Mouse (Mus musculus) forebrain, postnatal 0 days (tissue): ENCODE results near the gene Inka2. TPM values are rescaled to one million over a fixed set of nuclear protein-coding genes. Genes with fewer than 3 reads are reported as not detected.

Source experiments
- ATAC-seq: fragments of 200-750 bp; cut with Nextera tagmentation; 2 replicates; pipeline ENCODE4 v1.8.0; 2017; ENCODE audit warnings: mild to moderate bottlenecking, moderate library complexity
- DNase-seq: peaks from one replicate; pipeline ENCODE4 v3.0.0-alpha.2; 2015
- H3K27ac ChIP-seq: fragments of 300-500 bp; sonication (generic); 2 replicates; pipeline ENCODE4 v1.5.1; 2014; ENCODE audit warnings: low read depth, mild to moderate bottlenecking, antibody characterized with exemption, low read length, moderate library complexity, mixed read lengths
- H3K27me3 ChIP-seq: fragments of 300-500 bp; sonication (generic); 2 replicates; pipeline ENCODE4 v1.6.1; 2014; ENCODE audit warnings: mild to moderate bottlenecking, low read length, mixed read lengths; ENCODE audit not compliant: insufficient read depth
- H3K36me3 ChIP-seq: fragments of 300-500 bp; sonication (generic); 2 replicates; pipeline ENCODE4 v1.6.1; 2014; ENCODE audit warnings: mild to moderate bottlenecking, moderate library complexity; ENCODE audit not compliant: insufficient read depth
- H3K4me1 ChIP-seq: fragments of 300-500 bp; sonication (generic); 2 replicates; pipeline ENCODE4 v1.6.1; 2014; ENCODE audit warnings: antibody characterized with exemption; ENCODE audit not compliant: insufficient read depth
- H3K4me2 ChIP-seq: fragments of 300-500 bp; sonication (generic); 2 replicates; pipeline ENCODE4 v1.6.1; 2014; ENCODE audit warnings: low read depth, mild to moderate bottlenecking, moderate library complexity
- H3K4me3 ChIP-seq: fragments of 300-500 bp; sonication (generic); 2 replicates; pipeline ENCODE4 v1.5.1; 2014; ENCODE audit warnings: low read depth, low read length, mixed read lengths
- H3K9ac ChIP-seq: fragments of 300-500 bp; sonication (generic); 2 replicates; pipeline ENCODE4 v1.6.1; 2014; ENCODE audit warnings: mild to moderate bottlenecking
- H3K9me3 ChIP-seq: fragments of 300-500 bp; sonication (generic); 2 replicates; pipeline ENCODE4 v1.6.1; 2016; ENCODE audit warnings: low read length
- CTCF ChIP-seq: sonication (generic); IDR thresholded peaks from 2 replicates; pipeline ENCODE4 v1.5.1; 2016; ENCODE audit warnings: antibody characterized with exemption, control low read depth, low read depth
- WGBS: fragments of 180-500 bp; shearing (Covaris S2); extraction: QIAGEN DNeasy Blood & Tissue Kit; methylation state at CpG from one replicate; pipeline ENCODE4 v1.1.7; 2014; 5-methylcytosine and 5-hydroxymethylcytosine counted together
- polyA plus RNA-seq: library from polyadenylated mRNA; unstranded; fragments of >200 nt; fragmentation: Nextera tagmentation; extraction: Ambion mirVana; gene quantifications from 2 replicates; pipeline ENCODE4 v1.2.1, GENCODE M21; 2015
- total RNA-seq: library from RNA; depleted of rRNA; stranded (reverse); fragments of >200 nt; gene quantifications from 2 replicates; pipeline ENCODE4 v1.2.3, GENCODE M21; 2014

Gene Inka2
- total and polyA plus RNA-seq, 2 experiments from 2014 or later, result 4.2 to 6.9 TPM

DNA sequence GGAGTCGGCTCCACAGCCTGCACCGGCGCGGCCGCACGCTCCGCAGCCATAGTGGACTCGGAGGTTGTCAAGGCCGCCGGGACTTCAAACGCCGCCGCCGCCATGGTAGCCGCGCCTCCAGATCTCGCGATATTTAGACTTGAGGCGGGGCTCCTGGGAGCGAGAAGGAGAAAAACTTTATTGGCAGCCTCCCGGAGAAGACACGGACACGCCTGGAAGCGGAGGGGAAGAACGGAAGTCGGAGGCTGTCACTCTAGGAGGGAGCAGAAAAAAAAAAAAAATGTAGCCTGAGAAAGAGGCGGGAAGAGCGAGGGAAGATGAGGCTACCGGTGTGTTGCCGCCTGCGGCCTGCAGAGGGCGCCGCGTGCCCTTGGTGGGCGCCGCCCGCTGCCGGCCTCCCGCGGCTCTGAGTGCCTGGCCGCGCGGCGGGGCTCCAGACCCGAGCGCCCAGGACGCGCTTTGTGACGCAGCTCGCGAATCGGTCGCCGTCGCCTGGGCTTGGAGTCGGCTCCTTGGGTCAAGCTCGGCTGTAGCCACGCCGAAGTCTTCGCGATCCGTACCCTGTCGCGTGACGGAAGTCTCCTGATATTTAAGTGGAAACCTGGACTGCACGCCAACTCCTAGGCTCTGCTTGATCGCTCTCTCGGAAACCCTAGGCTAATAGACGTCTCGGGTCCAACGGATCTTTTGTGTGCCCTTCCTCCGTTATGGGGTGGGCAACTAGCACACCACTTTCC is 16.9 kb upstream of the Inka2 start, which contains the start of gene Ddx20:
Gene Ddx20, minus strand, starts transcription at position 251 of the 737 bp plus-strand sequence.
- no peaks in the 10 kb centered on the region for H3K27me3 ChIP-seq
- ATAC-seq, result peak; percentile 97
- DNase-seq, result peak; percentile 97
- peak within 1 kb of the TSS; percentile 80 for H3K9ac ChIP-seq
- WGBS, result under 1% methylated on average over 71 of the region's 72 CpGs
- peak within 1 kb of the TSS; percentile 80 for H3K4me2 ChIP-seq
- H3K9me3 ChIP-seq, result no peaks in the 10 kb centered on the region
- TF ChIP-seq CTCF, result peak; percentile 81
- H3K27ac ChIP-seq, result peak within 1 kb of the TSS; percentile 71
- peak within 1 kb of the TSS; percentile 91 for H3K4me3 ChIP-seq
- peaks cover 7% of the 10 kb centered on the region for H3K36me3 ChIP-seq
- peaks cover 6% of the 10 kb centered on the region; the same call in 1 of the 2 replicates for H3K4me1 ChIP-seq

- no peak for ATAC-seq
- no peaks in the 10 kb centered on the region for H3K9me3 ChIP-seq
- H3K9ac ChIP-seq, result no peak overlapping the region
- H3K4me1 ChIP-seq, result peaks cover 6% of the 10 kb centered on the region; the same call in 1 of the 2 replicates
- no peaks in the 10 kb centered on the region for H3K27me3 ChIP-seq
- no peak overlapping the region for H3K27ac ChIP-seq
- no peak for DNase-seq
- peaks cover 1% of the 10 kb centered on the region; the same call in 1 of the 2 replicates for H3K36me3 ChIP-seq
- H3K4me3 ChIP-seq, result no peak overlapping the region
- 88% methylated on average over 2 of the region's 2 CpGs for WGBS
- no peak for TF ChIP-seq CTCF
- H3K4me2 ChIP-seq, result no peak overlapping the region
Observed at GRCm38 (mm10) chr3:105688536-105688935, 15.9 kb upstream of the Inka2 start.

DNA sequence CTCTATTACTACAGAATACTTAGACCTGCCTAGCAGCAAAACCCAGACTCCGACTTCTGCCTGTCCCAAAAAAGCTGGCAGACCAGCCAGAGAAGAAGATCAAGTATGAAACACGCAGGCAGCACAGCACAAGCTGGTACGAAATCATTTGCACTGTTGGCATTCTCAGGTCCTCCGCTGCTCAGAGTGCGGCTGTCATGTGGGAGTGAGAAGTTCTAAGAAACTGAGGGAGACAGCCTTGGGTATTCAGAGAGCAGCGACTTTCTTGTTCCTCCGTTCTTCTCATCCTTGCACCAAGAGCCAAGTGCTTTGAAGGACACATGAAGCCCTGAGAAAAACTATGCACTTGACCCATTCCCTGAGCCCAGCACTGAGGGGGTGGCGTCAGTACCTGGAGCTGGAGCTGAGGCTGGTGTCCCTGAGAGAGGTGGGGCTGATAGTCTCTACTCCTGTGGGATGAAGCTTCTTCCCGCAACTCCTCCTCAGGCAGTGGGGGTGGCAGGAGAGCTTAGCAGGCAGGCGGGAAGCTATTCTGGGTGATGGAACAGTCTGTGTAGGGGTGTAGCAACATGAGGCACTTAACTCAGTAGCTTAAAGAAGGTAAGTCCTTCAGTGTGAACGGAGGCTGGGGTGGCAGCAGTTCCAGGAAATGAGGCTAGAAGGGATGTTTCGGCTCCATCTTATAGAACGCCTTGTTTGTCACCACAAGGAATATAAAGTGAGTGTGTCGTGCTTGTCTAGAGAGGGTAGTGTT is 10.9 kb upstream of the Inka2 start:
- WGBS, result 80% methylated on average over 14 of the region's 14 CpGs

DNA sequence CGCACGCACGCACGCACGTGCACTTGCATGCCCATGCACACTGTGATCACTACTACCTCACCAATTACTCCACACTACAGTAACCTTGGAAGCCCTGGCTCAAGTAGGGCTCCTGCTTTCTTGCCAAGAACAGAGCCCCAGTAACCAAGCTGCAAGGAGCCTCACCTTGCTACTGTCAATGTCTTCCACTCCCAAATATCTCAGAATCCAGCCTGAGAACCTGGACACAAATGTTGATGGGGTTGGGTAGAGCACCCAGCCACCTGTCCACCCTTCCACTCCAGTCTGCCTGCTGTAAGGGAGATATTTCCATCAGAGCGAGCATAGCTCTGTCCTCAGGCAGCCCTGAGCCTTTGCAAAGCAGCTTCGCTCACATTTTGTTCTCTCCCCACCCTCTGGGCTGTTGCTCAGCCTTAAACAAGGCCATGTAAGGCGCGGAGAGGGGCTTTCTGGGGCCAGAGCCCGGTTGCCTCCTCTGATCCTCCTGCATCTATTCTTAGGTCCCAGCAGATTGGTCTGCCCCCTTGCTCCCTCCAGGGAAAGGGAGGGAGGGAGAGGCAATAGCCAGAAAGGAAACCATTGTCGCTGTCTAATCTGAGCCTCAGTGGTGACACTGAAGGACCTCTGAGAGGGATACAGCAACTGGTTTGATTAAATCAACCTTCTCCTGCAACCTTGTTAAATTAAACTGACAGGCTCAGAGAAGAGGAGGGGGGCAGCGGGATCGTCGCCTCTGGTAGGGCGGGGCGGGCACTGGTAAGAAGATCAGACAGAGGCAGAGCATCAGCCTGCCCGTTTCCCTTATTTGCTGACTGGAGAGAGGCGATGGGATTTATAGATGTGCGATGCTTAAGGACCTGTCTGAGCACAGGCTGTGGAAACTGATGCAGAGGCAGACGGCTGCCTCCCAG is 8.7 kb upstream of the Inka2 start:
- Histone ChIP-seq H3K9ac (peak overlapping the region; percentile 18; the same call in 1 of the 2 replicates), H3K27me3 (no peaks in the 10 kb centered on the region), H3K36me3 (no peaks in the 10 kb centered on the region), H3K27ac (no peak overlapping the region), H3K4me1 (no peaks in the 10 kb centered on the region), H3K4me3 (no peak overlapping the region), H3K9me3 (no peaks in the 10 kb centered on the region), H3K4me2 (no peak overlapping the region)
- DNase-seq (peak; percentile 22), ATAC-seq (peak; percentile 68)
- 20% methylated on average over 20 of the region's 20 CpGs for WGBS
- TF ChIP-seq CTCF, result no peak

More for the DNA sequence above, 10.9 kb upstream of the Inka2 start:
- H3K4me2 ChIP-seq, result no peak overlapping the region
- H3K36me3 ChIP-seq, result no peaks in the 10 kb centered on the region
- no peak for TF ChIP-seq CTCF
- H3K9me3 ChIP-seq, result no peaks in the 10 kb centered on the region
- no peak for ATAC-seq
- no peak overlapping the region for H3K9ac ChIP-seq
- no peak overlapping the region for H3K27ac ChIP-seq
- H3K27me3 ChIP-seq, result no peaks in the 10 kb centered on the region
- H3K4me3 ChIP-seq, result no peak overlapping the region
- no peaks in the 10 kb centered on the region for H3K4me1 ChIP-seq
- no peak for DNase-seq

DNA sequence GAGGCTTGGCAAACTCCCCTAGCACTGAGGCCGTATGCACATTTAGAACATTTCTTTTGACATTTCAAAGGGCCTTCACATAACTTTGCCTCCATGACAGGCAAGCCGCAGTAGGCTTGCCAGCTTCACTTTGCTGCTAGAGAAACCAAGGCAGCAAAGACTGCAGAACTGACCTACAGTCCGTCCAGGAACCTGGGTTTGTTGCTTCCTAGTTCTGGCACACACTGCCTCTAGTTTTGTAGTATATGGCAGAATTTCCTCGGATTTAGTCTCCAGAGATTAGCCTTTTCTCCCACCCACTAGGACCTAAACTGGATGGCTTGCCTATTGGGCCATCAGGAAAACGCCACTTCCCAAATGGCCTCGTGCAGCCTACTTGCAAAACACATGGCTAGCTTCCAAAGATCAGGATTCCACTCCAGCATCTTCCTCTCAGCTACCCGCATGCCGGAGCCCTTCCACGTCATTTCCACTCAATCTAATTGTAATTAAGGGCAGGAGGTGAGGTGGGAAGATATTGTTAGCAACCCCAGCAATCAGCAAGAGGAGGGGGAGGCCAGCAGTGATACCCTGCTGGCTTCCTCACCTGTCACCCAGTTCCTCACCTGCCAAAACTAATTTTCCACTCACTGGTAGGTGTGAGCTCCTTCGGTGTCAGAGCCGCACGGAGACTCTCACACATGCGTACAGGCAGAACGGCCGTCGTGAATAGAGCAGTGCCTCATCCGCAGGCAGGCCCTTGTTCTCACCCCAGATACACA is 7.8 kb upstream of the Inka2 start:
- ATAC-seq, result peak; percentile 6; the same call in 1 of the 2 replicates

DNA sequence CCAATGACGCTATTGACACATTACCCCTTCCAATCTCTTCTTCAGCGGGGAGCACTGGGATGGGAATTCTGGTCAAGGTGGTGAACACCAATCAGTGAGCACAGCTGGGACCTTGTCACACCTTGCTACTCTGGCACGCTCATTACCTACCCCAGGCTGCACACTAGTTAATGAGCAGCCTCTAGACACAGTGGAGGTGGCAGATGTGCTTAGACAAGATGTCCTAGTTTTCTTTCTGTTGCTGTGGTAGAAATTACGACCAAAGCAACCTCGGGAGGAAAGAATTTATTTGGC is 7.3 kb upstream of the Inka2 start:
- ATAC-seq, result no peak
- H3K9me3 ChIP-seq, result no peaks in the 10 kb centered on the region
- WGBS, result 78% methylated on average over 5 of the region's 5 CpGs

More for the DNA sequence above, 7.8 kb upstream of the Inka2 start:
- Histone ChIP-seq H3K4me2 (no peak overlapping the region), H3K27ac (no peak overlapping the region), H3K9me3 (no peaks in the 10 kb centered on the region), H3K27me3 (no peaks in the 10 kb centered on the region), H3K4me3 (no peak overlapping the region), H3K36me3 (no peaks in the 10 kb centered on the region), H3K4me1 (no peaks in the 10 kb centered on the region), H3K9ac (peak overlapping the region; percentile 18; the same call in 1 of the 2 replicates)
- TF ChIP-seq CTCF, result no peak
- peak; percentile 33 for DNase-seq
- 54% methylated on average over 17 of the region's 17 CpGs for WGBS

More for the DNA sequence above, 7.3 kb upstream of the Inka2 start:
- Histone ChIP-seq H3K36me3 (no peaks in the 10 kb centered on the region), H3K4me3 (no peak overlapping the region), H3K27me3 (no peaks in the 10 kb centered on the region), H3K9ac (no peak overlapping the region), H3K4me1 (no peaks in the 10 kb centered on the region), H3K4me2 (no peak overlapping the region), H3K27ac (no peak overlapping the region)
- DNase-seq, result no peak
- no peak for TF ChIP-seq CTCF
